Mouse (Mus musculus) heart, embryonic 16.5 days (tissue): ENCODE measurements around the gene Apobec3. TPM values are rescaled to one million over a fixed set of nuclear protein-coding genes. Genes with fewer than 3 reads are reported as not detected.
"Not testable (repeated sequence)": the region's sequence is repeated elsewhere in the genome, so short reads cannot be mapped to it uniquely, and the experiment has no call there.

Experiments used
- ATAC-seq: fragments of 200-750 bp; cut with Nextera tagmentation; replicated peaks from 2 replicates; pipeline ENCODE4 v1.8.0; 2017; ENCODE audit warnings: moderate number of reproducible peaks; ENCODE audit not compliant: insufficient read depth, low FRiP score; ENCODE audit errors: extremely low read depth
- H3K27ac ChIP-seq: fragments of 300-500 bp; sonication (generic); 2 replicates; pipeline ENCODE4 v1.5.1; 2014; ENCODE audit warnings: mild to moderate bottlenecking, low read length, control low read depth, moderate library complexity
- H3K27me3 ChIP-seq: fragments of 300-500 bp; sonication (generic); 2 replicates; pipeline ENCODE4 v1.6.1; 2014; ENCODE audit warnings: low read length, mixed read lengths; ENCODE audit not compliant: control insufficient read depth, insufficient read depth
- H3K36me3 ChIP-seq: fragments of 300-500 bp; sonication (generic); 2 replicates; pipeline ENCODE4 v1.6.1; 2014; ENCODE audit not compliant: control insufficient read depth, insufficient read depth
- H3K4me1 ChIP-seq: fragments of 300-500 bp; sonication (generic); 2 replicates; pipeline ENCODE4 v1.6.1; 2014; ENCODE audit warnings: low read length, mixed read lengths; ENCODE audit not compliant: control insufficient read depth, insufficient read depth
- H3K4me2 ChIP-seq: fragments of 300-500 bp; sonication (generic); 2 replicates; pipeline ENCODE4 v1.6.1; 2014; ENCODE audit warnings: low read depth, mild to moderate bottlenecking, control low read depth, low read length
- H3K4me3 ChIP-seq: fragments of 300-500 bp; sonication (generic); 2 replicates; pipeline ENCODE4 v1.5.1; 2014; ENCODE audit warnings: mild to moderate bottlenecking, control low read depth, low read length
- H3K9ac ChIP-seq: fragments of 300-500 bp; sonication (generic); 2 replicates; pipeline ENCODE4 v1.6.1; 2014; ENCODE audit warnings: low read length, control low read depth
- H3K9me3 ChIP-seq: fragments of 300-500 bp; sonication (generic); replicated peaks from 2 replicates; pipeline ENCODE4 v1.6.1; 2016; ENCODE audit warnings: low read length; ENCODE audit not compliant: control insufficient read depth
- WGBS: fragments of 180-500 bp; shearing (Covaris S2); extraction: QIAGEN DNeasy Blood & Tissue Kit; methylation state at CpG from one replicate; pipeline ENCODE4 v1.1.7; 2014; 5-methylcytosine and 5-hydroxymethylcytosine counted together
- polyA plus RNA-seq: library from polyadenylated mRNA; unstranded; fragments of >200 nt; fragmentation: Nextera tagmentation; extraction: Ambion mirVana; gene quantifications from 2 replicates; pipeline ENCODE4 v1.2.1, GENCODE M21; 2015

Apobec3 gene
- polyA plus RNA-seq, 1 experiment from 2014 or later, result 40.7 TPM

GRCm38 (mm10) chr15:79892995-79893823 lies 1.8 kb downstream of the Apobec3 start:
- H3K27ac ChIP-seq, result peak overlapping the region; percentile 83
- peak overlapping the region; percentile 70 for H3K4me3 ChIP-seq
- H3K9me3 ChIP-seq, result no peaks in the 10 kb centered on the region
- WGBS, result 72% methylated on average over 15 of the region's 15 CpGs
- no peaks in the 10 kb centered on the region for H3K36me3 ChIP-seq
- no peaks in the 10 kb centered on the region for H3K27me3 ChIP-seq
- H3K4me2 ChIP-seq, result peak overlapping the region; percentile 95
- no peak for ATAC-seq
- peaks cover 13% of the 10 kb centered on the region for H3K4me1 ChIP-seq
- H3K9ac ChIP-seq, result peak overlapping the region; percentile 77

GRCm38 (mm10) chr15:79893824-79894123 lies 2.3 kb downstream of the Apobec3 start:
- ATAC-seq, result no peak
- peak overlapping the region; percentile 70 for H3K4me3 ChIP-seq
- 46% methylated on average over 3 of the region's 3 CpGs for WGBS

GRCm38 (mm10) chr15:79894343-79894742 lies 2.9 kb downstream of the Apobec3 start:
- no peak for ATAC-seq
- Histone ChIP-seq H3K4me3 (no peak overlapping the region; the same call in 1 of the 2 replicates), H3K36me3 (no peaks in the 10 kb centered on the region), H3K4me2 (peak overlapping the region; percentile 17), H3K27me3 (no peaks in the 10 kb centered on the region), H3K4me1 (peaks cover 13% of the 10 kb centered on the region), H3K9ac (no peak overlapping the region), H3K27ac (peak overlapping the region; percentile 71), H3K9me3 (no peaks in the 10 kb centered on the region)
- WGBS, result 67% methylated on average over 4 of the region's 4 CpGs

More at GRCm38 (mm10) chr15:79893824-79894123, 2.3 kb downstream of the Apobec3 start:
- H3K4me2 ChIP-seq, result peak overlapping the region; percentile 95
- H3K9me3 ChIP-seq, result no peaks in the 10 kb centered on the region
- H3K9ac ChIP-seq, result 0 out of 2 replicates have a peak overlapping the region, but pooled peaks have one; percentile 9
- H3K36me3 ChIP-seq, result no peaks in the 10 kb centered on the region
- H3K27ac ChIP-seq, result peak overlapping the region; percentile 14; the same call in 1 of the 2 replicates
- no peaks in the 10 kb centered on the region for H3K27me3 ChIP-seq
- H3K4me1 ChIP-seq, result peaks cover 13% of the 10 kb centered on the region

GRCm38 (mm10) chr15:79895221-79896079 lies 4.0 kb downstream of the Apobec3 start:
- Histone ChIP-seq H3K4me2 (peak overlapping the region; percentile 17), H3K4me1 (peaks cover 13% of the 10 kb centered on the region), H3K27ac (peak overlapping the region; percentile 71)
- not testable (repeated sequence) for H3K9ac ChIP-seq, H3K36me3 ChIP-seq, H3K9me3 ChIP-seq, H3K27me3 ChIP-seq, ATAC-seq, H3K4me3 ChIP-seq
- WGBS, result 71% methylated on average over 10 of the region's 23 CpGs

GRCm38 (mm10) chr15:79896080-79896725 lies 4.7 kb downstream of the Apobec3 start:
- no peak for ATAC-seq
- H3K27ac ChIP-seq, result peak overlapping the region; percentile 70
- H3K4me2 ChIP-seq, result no peak overlapping the region
- no peak overlapping the region for H3K4me3 ChIP-seq
- WGBS, result 69% methylated on average over 9 of the region's 9 CpGs
- H3K36me3 ChIP-seq, result 0 out of 2 replicates have a peak, but pooled peaks cover 3% of the 10 kb centered on the region
- no peaks in the 10 kb centered on the region for H3K27me3 ChIP-seq
- peaks cover 7% of the 10 kb centered on the region; the same call in 1 of the 2 replicates for H3K4me1 ChIP-seq
- H3K9ac ChIP-seq, result no peak overlapping the region
- H3K9me3 ChIP-seq, result no peaks in the 10 kb centered on the region

- Histone ChIP-seq H3K4me1 (no peaks in the 10 kb centered on the region), H3K9me3 (no peaks in the 10 kb centered on the region), H3K4me3 (no peak overlapping the region), H3K27ac (no peak overlapping the region), H3K36me3 (0 out of 2 replicates have a peak, but pooled peaks cover 3% of the 10 kb centered on the region), H3K9ac (no peak overlapping the region), H3K27me3 (no peaks in the 10 kb centered on the region), H3K4me2 (no peak overlapping the region)
- 76% methylated on average over 5 of the region's 5 CpGs for WGBS
- ATAC-seq, result no peak
Observed at GRCm38 (mm10) chr15:79898988-79899387, 7.5 kb downstream of the Apobec3 start.

- H3K36me3 ChIP-seq, result 0 out of 2 replicates have a peak, but pooled peaks cover 3% of the 10 kb centered on the region
- H3K4me2 ChIP-seq, result no peak overlapping the region
- H3K9ac ChIP-seq, result no peak overlapping the region
- H3K4me3 ChIP-seq, result no peak overlapping the region
- no peak overlapping the region; the same call in 1 of the 2 replicates for H3K27ac ChIP-seq
- no peaks in the 10 kb centered on the region for H3K27me3 ChIP-seq
- no peak for ATAC-seq
- 74% methylated on average over 6 of the region's 6 CpGs for WGBS
- no peaks in the 10 kb centered on the region for H3K4me1 ChIP-seq
- no peaks in the 10 kb centered on the region for H3K9me3 ChIP-seq
Observed at GRCm38 (mm10) chr15:79899828-79900510, 8.5 kb downstream of the Apobec3 start.

GRCm38 (mm10) chr15:79900751-79901150 lies 9.3 kb downstream of the Apobec3 start:
- H3K36me3 ChIP-seq, result peaks cover 5% of the 10 kb centered on the region
- H3K9ac ChIP-seq, result no peak overlapping the region
- H3K27ac ChIP-seq, result peak overlapping the region; percentile 41; the same call in 1 of the 2 replicates
- H3K27me3 ChIP-seq, result no peaks in the 10 kb centered on the region
- H3K4me2 ChIP-seq, result no peak overlapping the region
- no peaks in the 10 kb centered on the region for H3K9me3 ChIP-seq
- WGBS, result 75% methylated on average over 7 of the region's 7 CpGs
- no peak overlapping the region for H3K4me3 ChIP-seq
- no peaks in the 10 kb centered on the region for H3K4me1 ChIP-seq
- no peak for ATAC-seq
